Mouse (Mus musculus): Measurements from ENCODE around the gene Zfpl1.

Zfpl1 gene

GRCm38 (mm10) chr19:6101186-6101585 is 16.4 kb upstream of the Zfpl1 start:
- DNase-seq (ENCODE audit: extremely low read depth, low read depth): no peak

GRCm38 (mm10) chr19:6097847-6098246 is 13.1 kb upstream of the Zfpl1 start:
- DNase-seq (ENCODE audit: extremely low read depth, low read depth): no peak

- no peak for DNase-seq (ENCODE audit: extremely low read depth, low read depth)
Measured at GRCm38 (mm10) chr19:6094119-6094518, 9.4 kb upstream of the Zfpl1 start, which contains the start of gene AC131692.1. TSS of gene AC131692.1 (plus strand) at chr19:6094419.

GRCm38 (mm10) chr19:6088841-6089240 is 4.1 kb upstream of the Zfpl1 start:
- DNase-seq (ENCODE audit: extremely low read depth, low read depth): no peak

- peak; percentile 82 for DNase-seq (ENCODE audit: extremely low read depth, low read depth)
Measured at GRCm38 (mm10) chr19:6085417-6085879, 692 bp upstream of the Zfpl1 start.

GRCm38 (mm10) chr19:6082156-6082555 is 2.6 kb downstream of the Zfpl1 start, which contains the start of gene Gm28374:
TSS of gene Gm28374 (minus strand) at chr19:6082256.
- DNase-seq (ENCODE audit: extremely low read depth, low read depth): no peak

- no peak for DNase-seq (ENCODE audit: extremely low read depth, low read depth)
Measured at GRCm38 (mm10) chr19:6079983-6080480, 4.7 kb downstream of the Zfpl1 start, which contains the start of gene Tmem262. TSS of gene Tmem262 (plus strand) at chr19:6080033.

- DNase-seq (ENCODE audit: extremely low read depth, low read depth): peak; percentile 93
Measured at GRCm38 (mm10) chr19:6076564-6077393, 8.0 kb downstream of the Zfpl1 start, which contains the start of gene Vps51. TSS of gene Vps51 (minus strand) at chr19:6077231.

GRCm38 (mm10) chr19:6073889-6074288 is 10.9 kb downstream of the Zfpl1 start:
- DNase-seq (ENCODE audit: extremely low read depth, low read depth): no peak

- DNase-seq (ENCODE audit: extremely low read depth, low read depth): no peak
Measured at GRCm38 (mm10) chr19:6071261-6071660, 13.5 kb downstream of the Zfpl1 start.

- DNase-seq (ENCODE audit: extremely low read depth, low read depth): no peak
Measured at GRCm38 (mm10) chr19:6070571-6071250, 14.0 kb downstream of the Zfpl1 start.

GRCm38 (mm10) chr19:6069851-6070250 is 14.9 kb downstream of the Zfpl1 start:
- DNase-seq (ENCODE audit: extremely low read depth, low read depth): no peak

- no peak for DNase-seq (ENCODE audit: extremely low read depth, low read depth)
Measured at GRCm38 (mm10) chr19:6068951-6069350, 15.8 kb downstream of the Zfpl1 start.

- peak; percentile 82 for DNase-seq (ENCODE audit: extremely low read depth, low read depth)
Measured at GRCm38 (mm10) chr19:6067724-6068415, 16.9 kb downstream of the Zfpl1 start, which contains the start of gene Tm7sf2. TSS of gene Tm7sf2 (minus strand) at chr19:6068373.

GRCm38 (mm10) chr19:6067011-6067723 is 17.6 kb downstream of the Zfpl1 start:
- peak; percentile 72 for DNase-seq (ENCODE audit: extremely low read depth, low read depth)

- DNase-seq (ENCODE audit: extremely low read depth, low read depth): no peak
Measured at GRCm38 (mm10) chr19:6066571-6066970, 18.2 kb downstream of the Zfpl1 start.

GRCm38 (mm10) chr19:6063081-6063480 is 21.7 kb downstream of the Zfpl1 start:
- no peak for DNase-seq (ENCODE audit: extremely low read depth, low read depth)

- no peak for DNase-seq (ENCODE audit: extremely low read depth, low read depth)
Measured at GRCm38 (mm10) chr19:6062418-6062817, 22.3 kb downstream of the Zfpl1 start.

GRCm38 (mm10) chr19:6061641-6062302 is 23.0 kb downstream of the Zfpl1 start:
- DNase-seq (ENCODE audit: extremely low read depth, low read depth): peak; percentile 52

GRCm38 (mm10) chr19:6061021-6061533 is 23.7 kb downstream of the Zfpl1 start, which contains the start of gene Znhit2:
TSS of gene Znhit2 (plus strand) at chr19:6061192.
- peak; percentile 94 for DNase-seq (ENCODE audit: extremely low read depth, low read depth)
